Mouse (Mus musculus) gastrocnemius, postnatal 14 days (tissue): ENCODE measurements around the gene Mmp8. TPM values are rescaled to one million over a fixed set of nuclear protein-coding genes. Genes with fewer than 3 reads are reported as not detected.

Experiments used
- DNase-seq: peaks from one replicate; pipeline ENCODE4 v3.0.0; 2021; ENCODE audit warnings: mixed read lengths
- intact Hi-C: fragments of 180-260 bp; cut with DNase I; formaldehyde crosslinking; loops from one replicate; pipeline ENCODE4 v1.15.1; 2025; ENCODE audit warnings: low total_unique reads
- total RNA-seq, 2 experiments: library from RNA; stranded (reverse); gene quantifications; 2 replicates each; pipeline ENCODE4 v1.2.3; 2021

Gene Mmp8
- total RNA-seq, 2 experiments from 2014 or later, result not detected

DNA sequence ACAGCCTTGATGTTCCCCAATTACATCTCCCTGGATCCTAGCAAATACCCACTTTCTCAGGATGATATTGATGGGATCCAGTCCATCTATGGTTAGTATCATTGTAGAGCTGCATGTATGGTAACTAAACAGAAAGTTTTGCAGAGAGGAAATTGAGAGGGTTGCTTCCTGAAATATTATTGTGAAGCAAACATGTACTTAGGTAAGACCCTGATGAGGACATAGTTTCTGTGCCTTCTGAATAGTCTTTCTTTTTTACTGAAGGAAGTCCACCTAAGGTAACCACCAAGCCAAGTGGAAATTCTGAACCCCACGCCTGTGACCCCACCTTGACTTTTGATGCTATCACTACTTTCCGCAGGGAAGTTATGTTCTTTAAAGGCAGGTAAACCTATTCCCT lies 19.1 kb downstream of the Mmp8 start:
- intact Hi-C loops, result no loop called here
- no peak for DNase-seq

DNA sequence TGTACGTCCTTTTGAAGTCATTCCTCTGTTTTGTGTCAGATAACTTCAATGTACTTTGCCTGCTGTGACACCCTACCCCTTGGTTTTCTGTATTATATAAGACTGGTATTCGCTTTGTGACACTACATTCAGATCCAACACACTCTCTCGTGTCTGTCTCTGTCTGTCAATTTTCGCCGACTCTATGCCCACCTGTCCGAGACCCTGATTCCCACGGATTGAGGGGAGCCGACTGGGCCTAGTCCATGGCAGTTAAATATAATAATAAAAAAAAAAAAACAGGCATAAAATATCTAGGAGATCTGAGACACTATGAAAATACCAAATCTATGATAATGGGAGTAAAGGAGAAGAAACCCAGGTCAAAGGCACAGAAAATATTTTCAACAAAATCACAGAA lies 31.8 kb downstream of the Mmp8 start:
- intact Hi-C loops, result no loop called here
- no peak for DNase-seq

DNA sequence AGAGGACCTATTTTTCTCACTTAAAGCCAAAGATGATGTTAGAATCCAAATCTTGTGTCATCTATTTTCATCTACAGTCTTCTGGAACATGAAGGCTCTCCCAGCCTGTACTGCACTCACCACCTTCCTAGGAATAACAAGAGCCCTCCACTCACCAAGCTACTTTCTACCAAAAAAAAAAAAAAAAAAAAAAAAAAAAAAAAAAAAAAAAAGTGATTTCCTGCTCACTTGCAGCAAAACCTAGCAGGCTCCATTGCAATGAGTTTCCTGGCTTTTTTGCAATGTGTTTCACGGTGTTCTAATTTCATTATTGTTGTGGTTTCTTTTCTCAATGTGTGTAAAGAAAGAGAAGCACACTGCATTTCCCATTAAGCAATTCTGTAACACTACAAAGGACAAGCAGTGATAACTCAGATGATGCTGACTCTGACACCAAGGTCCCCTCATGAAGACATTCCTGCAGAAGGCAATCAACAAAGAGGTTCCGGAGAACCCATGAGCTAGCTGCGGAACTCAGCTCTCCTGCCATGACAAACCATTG lies 35.1 kb downstream of the Mmp8 start:
- DNase-seq, result no peak

DNA sequence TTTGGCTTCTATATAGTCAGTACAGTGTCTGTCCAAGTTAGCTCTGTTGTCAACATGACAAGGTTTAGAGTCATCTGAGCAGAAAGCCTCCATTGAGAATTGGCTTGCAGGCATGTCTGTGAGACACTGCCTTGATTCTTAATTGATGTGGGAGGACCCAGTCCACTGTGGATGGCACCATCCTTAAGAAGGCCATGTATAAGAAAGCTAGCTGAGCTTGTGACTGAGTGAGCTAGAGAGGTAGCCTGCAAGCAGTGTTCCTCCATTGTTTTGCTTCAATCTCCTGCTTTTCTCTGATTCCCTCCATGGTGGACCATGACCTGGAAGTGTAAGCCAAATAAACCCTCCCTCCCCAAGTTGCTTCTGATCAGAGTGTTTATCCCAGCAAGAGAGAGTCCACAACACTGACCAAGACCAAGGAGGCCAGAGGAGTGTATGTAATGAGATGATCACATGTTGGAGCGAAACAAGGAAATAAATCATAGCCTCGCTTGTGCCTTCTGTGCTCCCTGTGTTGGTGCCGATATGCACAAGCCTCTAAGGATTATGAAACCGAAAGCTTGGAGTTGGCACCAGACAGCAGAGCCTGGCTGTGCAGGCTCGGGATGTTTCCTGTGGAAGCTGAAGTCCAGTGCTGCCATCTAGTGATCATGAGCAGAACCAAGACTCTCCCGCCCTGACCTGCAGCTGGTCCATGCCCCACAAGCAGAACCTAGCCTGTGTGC lies 36.7 kb downstream of the Mmp8 start:
- intact Hi-C loops, result loop anchor here (5.0 kb wide), 1 partner anchor 43 kb away; no protein-coding TSS in a partner anchor
- peak; percentile 78 for DNase-seq

More for the DNA sequence above, 35.1 kb downstream of the Mmp8 start:
- intact Hi-C loops, result no loop called here

DNA sequence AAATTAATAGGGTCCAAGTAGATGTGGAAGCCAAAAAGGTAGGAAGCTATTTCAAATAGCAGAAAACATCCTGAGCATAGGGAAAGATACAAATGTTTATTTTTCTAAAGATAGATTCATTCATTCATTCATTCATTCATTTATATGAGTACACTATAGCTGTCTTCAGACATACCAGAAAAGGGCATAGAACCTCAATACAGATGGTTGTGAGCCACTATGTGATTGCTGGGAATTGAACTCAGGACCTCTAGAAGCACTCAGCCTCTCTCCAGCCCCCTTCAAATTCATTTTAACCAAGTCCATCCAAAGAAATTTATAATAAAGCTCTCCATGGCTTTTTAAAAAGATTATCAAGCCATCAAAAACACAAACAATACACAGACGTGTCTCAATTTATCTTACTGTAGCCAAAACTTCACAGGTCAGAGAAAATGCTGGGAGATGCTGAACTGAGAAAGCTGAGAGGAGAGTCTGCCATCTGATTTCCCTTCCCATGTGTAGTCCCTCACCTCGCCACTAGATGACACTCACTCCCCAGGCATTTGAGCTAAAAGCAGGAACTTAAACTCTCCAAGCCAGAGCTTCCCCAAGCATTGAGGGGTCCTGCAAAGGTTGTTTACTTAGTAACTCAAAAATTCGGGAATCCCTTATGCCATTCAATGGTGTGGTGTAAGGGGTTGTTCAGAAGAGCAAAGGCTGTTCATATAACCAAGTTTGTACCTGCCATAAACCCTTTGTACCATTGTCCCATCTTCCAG lies 44.9 kb downstream of the Mmp8 start:
- intact Hi-C loops, result loop anchor here (10.0 kb wide), 1 partner anchor 292 kb away; no protein-coding TSS in a partner anchor
- peak; percentile 43 for DNase-seq

DNA sequence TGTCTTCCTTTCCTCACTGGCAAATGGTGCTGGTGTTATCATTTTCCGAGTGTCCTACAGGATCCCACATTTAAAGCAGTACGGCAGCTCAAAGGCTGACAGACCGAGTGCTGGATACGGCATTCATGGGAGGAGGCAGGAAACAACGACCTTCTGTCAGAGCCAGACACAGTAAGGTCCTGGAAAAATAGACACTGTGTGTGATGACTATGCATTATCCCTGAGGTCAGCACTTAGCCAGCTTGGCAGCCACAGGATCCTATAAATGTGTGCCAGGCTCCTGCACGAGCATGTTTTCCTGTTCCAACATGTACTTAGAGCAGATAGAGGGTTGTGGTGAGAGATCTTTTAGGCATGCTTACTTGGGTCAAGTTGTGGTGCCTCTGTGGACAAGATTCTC lies 45.7 kb downstream of the Mmp8 start:
- no peak for DNase-seq
- intact Hi-C loops, result loop anchor here (10.0 kb wide), 1 partner anchor 291 kb away; no protein-coding TSS in a partner anchor

DNA sequence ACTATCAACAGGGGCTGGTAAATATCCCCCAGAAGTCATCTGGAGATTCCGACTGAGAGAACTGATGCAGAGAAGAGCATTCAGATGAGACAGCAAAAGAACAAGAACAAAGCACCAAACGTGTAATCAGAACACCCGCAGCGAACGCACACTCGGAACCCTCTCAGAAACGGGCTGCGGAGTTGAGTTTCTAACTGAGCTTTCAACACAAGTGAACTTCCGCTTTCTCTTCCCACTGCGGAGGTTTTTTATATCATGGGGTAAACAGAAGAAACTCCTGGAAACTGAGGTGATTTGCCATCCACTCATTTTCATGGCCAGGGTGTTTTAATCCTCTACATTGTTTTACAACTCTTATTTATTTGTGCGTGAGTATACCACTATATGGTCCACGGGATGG lies 47.4 kb downstream of the Mmp8 start:
- no peak for DNase-seq
- intact Hi-C loops, result loop anchor here (10.0 kb wide), 1 partner anchor 289 kb away; no protein-coding TSS in a partner anchor

Other genes starting within 250 kb of the Mmp8 start
- not detected for gene Mmp12, start 214.1 kb upstream of the Mmp8 start, total RNA-seq
- not detected for gene Mmp1b, start 170.4 kb upstream of the Mmp8 start, total RNA-seq
- under 1 TPM in 1 of 2 experiments, not detected in 1; 0.14 TPM for gene Mmp3, start 112.6 kb upstream of the Mmp8 start, total RNA-seq
- not detected for gene Mmp10, start 56.1 kb upstream of the Mmp8 start, total RNA-seq
- under 1 TPM; 0.18 to 0.23 TPM for gene Mmp27, start 12.9 kb downstream of the Mmp8 start, total RNA-seq
- gene Mmp20, start 69.8 kb downstream of the Mmp8 start, total RNA-seq, result not detected
- gene Mmp7, start 133.6 kb downstream of the Mmp8 start, total RNA-seq, result not detected
- gene Tmem123, start 205.6 kb downstream of the Mmp8 start, total RNA-seq, result 10 to 100 TPM; 23.1 to 26.7 TPM